Mouse (Mus musculus): ENCODE measurements around the gene Hist1h2bn.

DNA sequence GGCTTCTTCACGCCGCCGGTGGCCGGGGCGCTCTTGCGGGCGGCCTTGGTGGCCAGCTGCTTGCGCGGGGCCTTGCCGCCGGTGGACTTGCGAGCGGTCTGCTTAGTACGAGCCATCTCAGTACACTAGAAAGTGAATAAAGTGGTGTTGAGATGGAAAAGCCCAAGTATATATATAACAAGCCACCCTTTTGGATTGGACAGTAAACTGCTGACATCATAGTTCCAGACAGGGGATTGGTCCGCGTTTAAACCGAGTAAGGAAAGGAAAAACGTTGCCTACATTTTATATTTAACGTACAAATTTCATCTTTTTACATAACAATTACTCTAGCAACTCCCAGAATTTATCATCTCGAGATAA lies 29.3 kb downstream of the Hist1h2bn start, which contains the start of gene Hist1h3i:
- no peak for TF ChIP-seq CTCF (IDR thresholded peaks at IDR 0.05; ENCODE audit: control insufficient read depth, insufficient read depth, insufficient read length)
- TF ChIP-seq CEBPB (IDR thresholded peaks at IDR 0.05; ENCODE audit: low read depth) = no peak
- TF ChIP-seq MAX (IDR thresholded peaks at IDR 0.05) = no peak
- no peak for TF ChIP-seq USF1 (IDR thresholded peaks at IDR 0.05; ENCODE audit: low read depth)
- no peak for TF ChIP-seq MYOG (IDR thresholded peaks at IDR 0.05; ENCODE audit: control insufficient read depth, extremely low read depth, insufficient read length)
- TF ChIP-seq MYOD1 (IDR thresholded peaks at IDR 0.05; ENCODE audit: control insufficient read depth, insufficient read length, low read depth) = no peak
- TF ChIP-seq FOSL1 (IDR thresholded peaks at IDR 0.05; ENCODE audit: insufficient read depth, low read length, poor library complexity, severe bottlenecking) = no peak

All from C2C12 (cell line).